Mouse (Mus musculus): Measurements from ENCODE around the gene Col1a2.
A peak's percentile ranks its signal among the peaks of the same experiment; 100 is the strongest.

Gene Col1a2

GRCm38 (mm10) chr6:4521031-4521430, 16.4 kb downstream of the Col1a2 start:
- no peak for DNase-seq (ENCODE audit: low read depth, low spot score)

DNA sequence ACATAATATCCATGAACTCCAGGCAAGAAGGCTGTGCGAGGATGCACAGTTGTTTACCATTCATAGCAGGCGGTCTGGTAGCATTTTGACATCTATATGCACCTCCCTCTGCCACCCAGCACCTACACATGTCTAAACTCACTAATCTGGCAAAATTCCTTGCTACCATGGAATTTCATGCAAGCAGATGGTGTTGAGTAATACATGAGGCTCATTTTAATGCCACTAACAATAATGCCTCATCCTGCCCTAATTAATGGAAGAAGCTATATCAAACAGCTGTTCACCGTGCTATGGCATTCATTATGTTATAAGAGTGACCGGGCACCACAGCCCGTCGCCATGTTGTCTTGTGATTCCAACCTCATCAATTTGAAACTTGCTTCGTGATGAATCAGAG, 23.8 kb downstream of the Col1a2 start:
- no peak for DNase-seq (ENCODE audit: low read depth, low spot score)

- no peak for DNase-seq (ENCODE audit: low read depth, low spot score)
Observed at GRCm38 (mm10) chr6:4530986-4531385, 26.4 kb downstream of the Col1a2 start.

DNA sequence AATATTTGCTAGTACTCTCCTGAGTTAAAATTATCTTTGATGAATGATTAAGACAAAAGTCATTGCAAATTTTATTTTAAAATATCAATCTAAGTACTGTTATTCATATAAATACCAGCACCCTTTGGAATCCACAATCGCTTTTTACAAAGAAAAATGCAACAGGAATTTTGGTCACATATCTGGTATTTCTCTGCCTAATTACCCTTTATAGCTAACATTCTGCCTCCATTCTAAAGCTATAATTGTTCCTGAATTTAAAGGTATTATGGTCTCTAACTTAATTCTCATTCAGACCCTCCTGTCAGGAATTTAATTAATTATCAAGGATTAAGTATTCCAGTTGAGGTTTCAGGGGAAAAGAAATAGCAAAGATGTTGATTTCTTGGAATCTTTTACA, 28.3 kb downstream of the Col1a2 start:
- no peak for DNase-seq (ENCODE audit: low read depth, low spot score)

DNA sequence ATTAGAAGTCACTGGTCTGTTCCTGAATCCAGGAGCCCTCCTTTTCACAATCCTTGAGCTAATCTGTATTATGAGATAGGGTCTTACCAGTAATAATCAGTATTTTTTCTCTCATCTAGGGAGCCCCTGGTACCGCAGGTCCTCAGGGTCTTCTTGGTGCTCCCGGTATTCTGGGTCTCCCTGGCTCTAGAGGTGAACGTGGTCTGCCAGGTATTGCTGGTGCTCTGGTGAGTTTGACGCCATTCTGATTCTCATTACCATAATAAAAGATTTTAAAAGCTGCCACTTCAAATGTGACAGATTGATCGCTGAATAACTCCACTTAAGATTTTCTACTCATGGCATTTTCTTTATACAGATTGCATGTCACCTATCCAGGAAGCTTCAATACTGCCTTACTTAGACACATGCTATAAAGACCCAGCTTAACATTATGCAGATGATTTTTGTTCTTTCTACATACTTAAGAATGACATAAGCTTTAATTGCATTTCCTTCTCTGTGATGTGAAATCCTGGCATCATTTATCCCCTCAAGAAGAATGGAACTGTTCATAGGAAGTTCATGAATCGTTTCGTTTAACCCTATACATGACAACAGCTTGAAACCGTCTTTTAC, 30.0 kb downstream of the Col1a2 start:
- no peak for DNase-seq (ENCODE audit: low read depth, low spot score)

- DNase-seq (ENCODE audit: low read depth, low spot score): no peak
Observed at GRCm38 (mm10) chr6:4541926-4542715, 37.5 kb downstream of the Col1a2 start.

- DNase-seq (ENCODE audit: low read depth, low spot score): peak; percentile 31
Observed at GRCm38 (mm10) chr6:4544554-4544953, 39.9 kb downstream of the Col1a2 start.

DNA sequence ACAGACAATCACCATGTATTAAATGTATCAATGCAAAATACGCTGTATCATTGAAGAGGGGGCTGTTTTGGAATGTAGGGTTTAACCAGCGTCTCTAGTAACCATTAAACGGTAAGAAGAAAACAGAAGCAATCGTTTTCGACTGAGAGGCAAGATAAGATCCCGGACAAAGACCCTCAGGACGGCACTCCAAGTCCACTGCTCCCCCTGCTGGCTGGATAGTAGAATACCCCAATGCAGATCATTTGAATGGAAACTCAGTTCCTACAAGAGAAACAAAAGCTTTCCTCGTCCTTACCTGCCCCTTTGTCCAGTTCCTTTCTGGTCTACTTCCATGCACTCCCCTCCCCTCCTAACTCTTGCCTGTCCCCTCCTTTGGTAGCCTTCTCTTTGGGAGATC, 41.1 kb downstream of the Col1a2 start:
- no peak for DNase-seq (ENCODE audit: low read depth, low spot score)

DNA sequence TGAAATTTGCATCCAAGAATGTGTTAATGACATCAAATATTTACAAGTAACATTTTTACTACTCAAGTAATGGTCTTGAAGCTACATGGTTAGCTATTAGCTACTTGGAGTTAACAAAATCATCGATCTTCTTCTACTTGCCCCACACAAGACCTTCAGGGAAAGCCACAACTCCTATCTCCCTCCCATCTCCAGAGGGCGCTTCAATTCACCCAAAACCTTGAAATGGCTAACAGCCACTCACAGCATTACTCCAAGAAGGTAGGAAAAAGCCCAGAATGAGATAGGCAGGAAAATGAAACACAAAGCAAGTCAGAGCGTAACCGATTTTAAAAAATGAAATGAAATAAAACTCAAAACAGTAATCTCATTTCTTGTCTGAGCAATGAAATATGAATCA, 44.3 kb downstream of the Col1a2 start:
- no peak for DNase-seq (ENCODE audit: low read depth, low spot score)

DNA sequence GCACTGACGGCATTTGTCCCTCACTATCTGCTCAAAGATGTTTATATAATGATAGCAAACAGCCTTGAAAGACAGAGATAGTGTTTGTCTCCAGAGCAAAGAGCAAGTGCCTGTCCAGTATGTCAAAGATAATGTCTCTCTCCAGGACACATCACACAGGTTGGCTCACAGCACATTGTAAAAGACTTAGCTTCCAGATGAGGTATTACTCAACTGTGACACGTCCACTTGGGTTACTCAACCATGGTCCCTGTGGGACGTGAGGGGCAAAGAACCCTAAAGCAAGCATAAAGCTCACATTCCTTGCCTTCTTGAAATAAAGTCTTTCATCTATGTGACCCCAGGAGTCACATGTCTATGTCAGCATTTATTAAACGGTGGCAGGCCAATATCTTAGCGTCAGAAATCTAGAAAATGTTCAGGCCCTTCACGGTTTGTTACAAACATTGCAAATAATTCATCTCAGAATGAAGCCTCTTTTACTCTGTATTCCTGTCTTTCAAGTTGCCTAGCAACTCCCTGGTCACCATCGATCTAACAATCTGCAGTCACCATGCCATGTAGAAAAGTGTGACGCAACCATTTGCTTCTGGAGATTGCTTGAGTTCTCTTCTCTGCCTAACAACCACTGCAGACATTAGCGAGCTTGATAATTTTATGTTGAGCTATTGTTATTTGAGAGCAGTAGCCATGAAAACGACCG, 45.4 kb downstream of the Col1a2 start:
- DNase-seq (ENCODE audit: low read depth, low spot score): no peak

DNA sequence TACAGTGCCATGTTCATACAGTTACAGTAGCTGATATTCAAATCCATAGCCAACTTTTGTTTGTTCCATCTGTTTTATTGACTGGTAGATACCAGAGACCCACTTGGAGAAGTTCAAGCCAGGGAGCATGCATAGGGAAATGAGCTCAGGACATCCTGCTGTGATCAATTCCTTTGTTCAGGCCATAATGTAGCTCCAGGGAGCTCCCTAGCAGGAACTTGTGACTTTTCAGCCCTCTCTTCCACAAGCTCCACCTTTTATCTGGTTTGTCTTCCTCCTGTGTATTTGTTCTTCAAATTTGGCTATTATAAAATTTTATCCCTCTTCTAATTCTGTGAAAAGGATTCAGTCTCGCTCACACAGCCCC, 45.9 kb downstream of the Col1a2 start:
- no peak for DNase-seq (ENCODE audit: low read depth, low spot score)

GRCm38 (mm10) chr6:4555366-4555765, 50.8 kb downstream of the Col1a2 start:
- no peak for DNase-seq (ENCODE audit: low read depth, low spot score)

GRCm38 (mm10) chr6:4557086-4557485, 52.5 kb downstream of the Col1a2 start:
- DNase-seq (ENCODE audit: low read depth, low spot score): no peak

- no peak for DNase-seq (ENCODE audit: low read depth, low spot score)
Observed at GRCm38 (mm10) chr6:4557678-4558077, 53.1 kb downstream of the Col1a2 start.

DNA sequence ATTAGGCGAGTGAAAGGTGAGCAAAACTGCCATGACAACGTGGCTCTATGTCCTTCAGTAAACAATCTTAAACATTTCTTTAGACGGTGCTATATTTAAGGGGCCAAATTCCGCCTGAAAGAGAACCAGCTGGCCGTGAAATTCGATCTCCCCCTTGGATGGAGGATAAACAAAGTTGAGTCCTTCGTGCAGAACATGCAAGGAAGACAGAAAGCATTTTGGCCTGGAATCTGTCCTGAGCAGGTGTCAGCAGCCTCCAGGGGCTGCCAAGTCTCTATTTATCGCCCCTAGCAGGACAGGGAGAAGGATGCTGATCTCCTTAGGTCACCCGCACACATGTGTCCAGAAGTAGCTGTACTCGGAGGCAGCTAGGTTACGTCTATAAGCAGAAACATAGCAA, 56.5 kb downstream of the Col1a2 start:
- peak; percentile 29 for DNase-seq (ENCODE audit: low read depth, low spot score)

GRCm38 (mm10) chr6:4561621-4562020, 57.0 kb downstream of the Col1a2 start:
- no peak for DNase-seq (ENCODE audit: low read depth, low spot score)

- no peak for DNase-seq (ENCODE audit: low read depth, low spot score)
Observed at GRCm38 (mm10) chr6:4562401-4562800, 57.8 kb downstream of the Col1a2 start.

DNA sequence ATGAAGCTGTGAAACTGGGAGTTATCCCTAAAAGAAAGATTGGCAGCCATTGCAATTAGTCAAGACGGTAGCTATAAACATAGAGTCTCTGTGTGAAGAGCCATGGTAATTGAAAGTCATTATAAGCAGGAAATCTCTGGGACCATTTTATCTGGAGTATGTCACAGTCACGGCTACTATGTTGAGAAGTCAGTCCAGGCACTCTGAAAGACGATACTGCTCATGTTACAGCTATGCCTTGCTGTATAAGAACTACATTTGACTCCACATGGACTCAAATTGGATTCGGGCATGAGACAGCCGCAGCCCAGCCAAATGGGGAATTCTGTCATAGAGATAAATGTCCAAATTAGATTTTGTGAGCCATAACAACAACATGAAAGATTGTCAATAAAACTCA, 58.9 kb downstream of the Col1a2 start:
- DNase-seq (ENCODE audit: low read depth, low spot score): no peak

DNA sequence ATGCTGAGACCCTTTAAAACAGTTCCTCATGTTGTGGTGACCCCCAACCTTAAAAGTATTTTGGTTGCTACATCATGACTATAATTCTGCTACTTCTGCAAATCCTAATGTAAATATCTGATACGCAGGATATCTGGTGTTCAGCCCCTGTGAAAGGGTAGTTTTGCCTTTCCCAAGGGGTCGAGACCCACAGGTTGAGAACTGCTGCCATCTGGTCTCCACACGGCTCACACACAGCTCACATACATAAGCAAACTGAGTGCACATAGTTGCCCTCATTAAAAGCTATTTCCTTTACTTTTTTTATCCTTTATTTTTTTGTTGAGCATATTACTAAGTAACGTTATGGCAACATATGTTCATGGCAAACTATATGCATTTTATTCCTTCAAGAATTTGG, 65.8 kb downstream of the Col1a2 start:
- no peak for DNase-seq (ENCODE audit: low read depth, low spot score)

GRCm38 (mm10) chr6:4577756-4578155, 73.1 kb downstream of the Col1a2 start:
- no peak for DNase-seq (ENCODE audit: low read depth, low spot score)

DNA sequence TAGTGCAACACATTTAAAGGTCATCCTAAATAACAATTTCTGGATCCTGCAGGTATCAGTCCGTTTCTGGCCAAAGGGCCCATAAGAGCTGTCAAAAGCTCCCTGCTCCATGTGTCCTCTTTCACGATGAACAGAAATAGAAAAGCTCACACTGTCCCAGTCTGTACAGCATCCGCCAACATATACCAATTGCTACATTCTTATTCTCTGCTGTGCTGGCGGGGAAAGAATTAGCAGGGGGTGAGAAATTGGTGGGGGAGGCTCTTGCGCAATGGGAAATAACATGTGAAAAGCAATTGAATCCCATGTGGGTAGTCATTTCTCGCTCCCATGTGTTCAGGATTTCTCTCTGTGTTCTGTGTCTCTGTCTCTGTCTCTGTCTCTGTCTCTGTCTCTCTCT, 73.7 kb downstream of the Col1a2 start:
- DNase-seq (ENCODE audit: low read depth, low spot score): no peak

DNA sequence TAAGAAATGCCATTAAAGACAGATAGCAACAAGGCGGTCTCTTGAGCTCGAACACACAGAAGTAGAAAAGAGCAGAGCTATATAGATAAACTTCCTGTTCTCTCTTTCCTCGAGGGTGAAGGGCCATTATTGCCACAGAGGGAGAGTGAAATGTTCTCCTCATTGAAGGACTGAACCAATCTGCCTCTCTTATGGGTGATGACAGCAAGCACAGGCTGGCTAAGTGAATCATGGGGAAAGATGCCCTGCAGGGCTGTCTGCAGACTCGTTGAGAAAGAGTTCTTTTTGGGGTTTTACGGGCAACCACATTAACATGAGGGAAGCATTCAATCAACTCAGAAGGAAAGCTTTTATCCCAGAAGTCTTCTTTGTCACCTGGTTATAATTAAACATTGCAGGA, 75.0 kb downstream of the Col1a2 start:
- DNase-seq (ENCODE audit: low read depth, low spot score): no peak

DNA sequence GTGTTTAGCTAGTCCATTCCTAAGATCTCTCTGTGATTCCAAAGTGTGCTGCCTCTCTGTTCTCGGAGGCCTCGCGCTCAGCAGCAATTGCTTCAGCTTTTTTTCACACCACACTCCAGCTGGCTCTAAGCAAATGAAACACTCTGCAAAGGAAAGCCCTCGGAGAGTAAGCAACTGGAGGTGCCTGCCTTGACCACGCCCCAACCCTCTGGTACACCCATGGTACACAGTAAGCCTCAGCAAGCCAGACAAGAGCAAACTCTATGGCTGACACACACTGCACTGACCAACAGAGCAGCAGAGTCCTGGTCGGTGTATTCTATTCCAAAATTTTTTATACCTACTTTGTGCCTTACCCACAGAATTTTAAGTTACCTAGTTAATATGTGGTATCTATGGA, 78.9 kb downstream of the Col1a2 start:
- DNase-seq (ENCODE audit: low read depth, low spot score): no peak

Data from skeletal muscle tissue, adult 2 months (tissue).